Mouse (Mus musculus) spleen, adult 2 months (tissue): ENCODE results near the gene Sf3b6. TPM values are rescaled to one million over a fixed set of nuclear protein-coding genes. Genes with fewer than 3 reads are reported as not detected.

ENCODE experiments used
- DNase-seq, 2 experiments: peaks; one replicate each; pipeline versions ENCODE4 v3.0.0 to v3.0.0-alpha.2; 2012 to 2021; ENCODE audit warnings: low spot score in 2 of 2, low read depth in 1 of 2
- H3K27ac ChIP-seq: fragments of 200-500 bp; 2 replicates; pipeline ENCODE4 v1.5.1; 2012; ENCODE audit warnings: low read length, inconsistent platforms; ENCODE audit not compliant: insufficient read depth
- H3K27me3 ChIP-seq: fragments of 200-500 bp; 2 replicates; pipeline ENCODE4 v1.6.1; 2012; ENCODE audit warnings: mild to moderate bottlenecking, moderate library complexity, low read length, inconsistent platforms; ENCODE audit not compliant: control insufficient read depth, insufficient read depth
- H3K36me3 ChIP-seq: fragments of 200-500 bp; 2 replicates; pipeline ENCODE4 v1.6.1; 2012; ENCODE audit warnings: mild to moderate bottlenecking, low read length, inconsistent platforms; ENCODE audit not compliant: control insufficient read depth, insufficient read depth
- H3K4me1 ChIP-seq: fragments of 200-500 bp; 2 replicates; pipeline ENCODE4 v1.6.1; 2011; ENCODE audit warnings: inconsistent platforms; ENCODE audit not compliant: control insufficient read depth, insufficient read depth, insufficient read length
- H3K4me3 ChIP-seq: fragments of 200-500 bp; 2 replicates; pipeline ENCODE4 v1.5.1; 2011; ENCODE audit warnings: mild to moderate bottlenecking, inconsistent platforms; ENCODE audit not compliant: insufficient read depth, insufficient read length; ENCODE audit errors: extremely low read depth
- CTCF ChIP-seq: fragments of 200-500 bp; IDR thresholded peaks from 2 replicates; pipeline ENCODE4 v1.5.1; 2011; ENCODE audit warnings: mild to moderate bottlenecking, inconsistent platforms; ENCODE audit not compliant: insufficient read depth, insufficient read length, insufficient replicate concordance; ENCODE audit errors: extremely low read depth
- POLR2A ChIP-seq: fragments of 200-500 bp; IDR thresholded peaks from 2 replicates; pipeline ENCODE4 v1.6.1; 2011; ENCODE audit warnings: low read depth, low read length, inconsistent platforms
- WGBS: fragments of 180-500 bp; shearing (Covaris S2); methylation state at CpG from one replicate; pipeline ENCODE4 v1.1.7; 2018; 5-methylcytosine and 5-hydroxymethylcytosine counted together
- polyA plus RNA-seq: library from polyadenylated mRNA; depleted of rRNA; stranded (reverse); fragments of >200 nt; gene quantifications from 2 replicates; pipeline ENCODE4 v1.2.3, GENCODE M21; 2012

Gene Sf3b6
- polyA plus RNA-seq, 1 experiment, result 33.8 TPM

- 64% methylated on average over 11 of the region's 11 CpGs for WGBS
- no peak overlapping the region for H3K4me3 ChIP-seq
- TF ChIP-seq POLR2A (no peak), CTCF (no peak)
- no peaks in the 10 kb centered on the region for H3K36me3 ChIP-seq
- no peak for DNase-seq
- H3K27me3 ChIP-seq, result no peaks in the 10 kb centered on the region
- no peaks in the 10 kb centered on the region for H3K4me1 ChIP-seq
- no peak overlapping the region for H3K27ac ChIP-seq
These were observed 42.0 kb downstream of the Sf3b6 start for GRCm38 (mm10) chr12:4859241-4859914.

- H3K27me3 ChIP-seq, result no peaks in the 10 kb centered on the region
- no peaks in the 10 kb centered on the region for H3K36me3 ChIP-seq
- H3K4me1 ChIP-seq, result no peaks in the 10 kb centered on the region
- H3K27ac ChIP-seq, result no peak overlapping the region
- DNase-seq, result no peak
- no peak overlapping the region for H3K4me3 ChIP-seq
- TF ChIP-seq POLR2A, result no peak
- no peak for TF ChIP-seq CTCF
- WGBS, result 94% methylated on average over 4 of the region's 4 CpGs
These were observed 45.3 kb downstream of the Sf3b6 start for GRCm38 (mm10) chr12:4862672-4863071.

GRCm38 (mm10) chr12:4863654-4864337, 46.5 kb downstream of the Sf3b6 start:
- TF ChIP-seq CTCF, result no peak
- no peak for TF ChIP-seq POLR2A
- no peak for DNase-seq
- H3K36me3 ChIP-seq, result no peaks in the 10 kb centered on the region
- 91% methylated on average over 4 of the region's 4 CpGs for WGBS
- H3K4me3 ChIP-seq, result no peak overlapping the region
- H3K27me3 ChIP-seq, result no peaks in the 10 kb centered on the region
- no peak overlapping the region for H3K27ac ChIP-seq
- H3K4me1 ChIP-seq, result no peaks in the 10 kb centered on the region

GRCm38 (mm10) chr12:4864338-4864690, 47.0 kb downstream of the Sf3b6 start:
- DNase-seq, result no peak
- TF ChIP-seq POLR2A, result no peak
- no peak for TF ChIP-seq CTCF
- 86% methylated on average over 4 of the region's 4 CpGs for WGBS
- H3K36me3 ChIP-seq, result no peaks in the 10 kb centered on the region
- no peaks in the 10 kb centered on the region for H3K4me1 ChIP-seq
- no peak overlapping the region for H3K27ac ChIP-seq
- H3K4me3 ChIP-seq, result no peak overlapping the region
- H3K27me3 ChIP-seq, result no peaks in the 10 kb centered on the region

- Histone ChIP-seq H3K36me3 (no peaks in the 10 kb centered on the region), H3K27me3 (no peaks in the 10 kb centered on the region), H3K27ac (no peak overlapping the region), H3K4me3 (no peak overlapping the region), H3K4me1 (no peaks in the 10 kb centered on the region)
- TF ChIP-seq CTCF (no peak), POLR2A (no peak)
- WGBS, result 90% methylated on average over 8 of the region's 8 CpGs
- no peak for DNase-seq
These were observed 51.6 kb downstream of the Sf3b6 start for GRCm38 (mm10) chr12:4868924-4869323.

- Histone ChIP-seq H3K4me3 (no peak overlapping the region), H3K4me1 (0 out of 2 replicates have a peak, but pooled peaks cover 4% of the 10 kb centered on the region), H3K27ac (no peak overlapping the region)
These were observed 53.9 kb downstream of the Sf3b6 start for GRCm38 (mm10) chr12:4871260-4871659.

GRCm38 (mm10) chr12:4872273-4872672, 54.9 kb downstream of the Sf3b6 start:
- no peak for DNase-seq
- no peak overlapping the region; the same call in 1 of the 2 replicates for H3K4me3 ChIP-seq
- H3K27me3 ChIP-seq, result no peaks in the 10 kb centered on the region
- no peaks in the 10 kb centered on the region for H3K36me3 ChIP-seq
- no peak overlapping the region for H3K27ac ChIP-seq
- 0 out of 2 replicates have a peak, but pooled peaks cover 4% of the 10 kb centered on the region for H3K4me1 ChIP-seq
- WGBS, result 73% methylated on average over 4 of the region's 4 CpGs
- TF ChIP-seq POLR2A (no peak), CTCF (no peak)

More at GRCm38 (mm10) chr12:4871260-4871659, 53.9 kb downstream of the Sf3b6 start:
- Histone ChIP-seq H3K27me3 (no peaks in the 10 kb centered on the region), H3K36me3 (no peaks in the 10 kb centered on the region)
- no peak for DNase-seq
- no peak for TF ChIP-seq CTCF
- 93% methylated on average over 5 of the region's 5 CpGs for WGBS
